Mouse (Mus musculus) liver, adult 2 months (tissue): ENCODE measurements around the gene Miip.

Experiments
- CTCF ChIP-seq: fragments of 200-500 bp; IDR thresholded peaks from 2 replicates; pipeline ENCODE4 v1.5.1; 2011; ENCODE audit warnings: low read depth, low read length, control low read depth
- POLR2A ChIP-seq: fragments of 200-500 bp; IDR thresholded peaks from 2 replicates; pipeline ENCODE4 v1.6.1; 2011; ENCODE audit warnings: low read length, control low read depth; ENCODE audit not compliant: insufficient read depth; ENCODE audit errors: extremely low read depth

GRCm38 (mm10) chr4:147884138-147884537 is 15.5 kb upstream of the Miip start:
- TF ChIP-seq POLR2A (no peak), CTCF (no peak)
